Mouse (Mus musculus): ENCODE results near the gene Pygm. TPM values are rescaled to one million over a fixed set of nuclear protein-coding genes. Genes with fewer than 3 reads are reported as not detected.
A peak's percentile ranks its signal among the peaks of the same experiment; 100 is the strongest.

Pygm gene
- polyA plus RNA-seq (2012), result 0.08 and 0.14 TPM in 2 replicates

GRCm38 (mm10) chr19:6384128-6384527 is at the start of gene Pygm:
Gene Pygm, plus strand, starts transcription at chr19:6384399.
- H3K4me3 ChIP-seq (replicated peaks), result no peak within 1 kb of the TSS
- H3K4me1 ChIP-seq (ENCODE audit: control insufficient read depth), result no peaks in the 10 kb centered on the region; the same call in 1 of the 2 replicates
- peaks cover 5% of the 10 kb centered on the region for H3K27me3 ChIP-seq (ENCODE audit: control insufficient read depth)
- H3K36me3 ChIP-seq (ENCODE audit: control insufficient read depth), result peaks cover 16% of the 10 kb centered on the region
- H3K9me3 ChIP-seq (ENCODE audit: control insufficient read depth, low read length), result no peaks in the 10 kb centered on the region
- TF ChIP-seq TAL1 (IDR thresholded peaks at IDR 0.05; ENCODE audit: low read length) (no peak), GATA1 (IDR thresholded peaks at IDR 0.05; ENCODE audit: low read length) (no peak)

- Histone ChIP-seq H3K36me3 (ENCODE audit: control insufficient read depth) (peaks cover 35% of the 10 kb centered on the region), H3K27me3 (ENCODE audit: control insufficient read depth) (no peaks in the 10 kb centered on the region), H3K4me3 (replicated peaks) (peak within 1 kb of the TSS; percentile 80), H3K4me1 (ENCODE audit: control insufficient read depth) (peaks cover 61% of the 10 kb centered on the region), H3K9me3 (ENCODE audit: control insufficient read depth, low read length) (no peaks in the 10 kb centered on the region)
- no peak for TF ChIP-seq TAL1 (IDR thresholded peaks at IDR 0.05; ENCODE audit: low read length)
- TF ChIP-seq GATA1 (IDR thresholded peaks at IDR 0.05; ENCODE audit: low read length), result no peak
Measured at GRCm38 (mm10) chr19:6334673-6335457, 49.3 kb upstream of the Pygm start, which contains the start of gene Men1. Gene Men1, plus strand, starts transcription at chr19:6334979.

- peaks cover 66% of the 10 kb centered on the region for H3K4me1 ChIP-seq (ENCODE audit: control insufficient read depth)
Measured at GRCm38 (mm10) chr19:6335458-6335827, 48.8 kb upstream of the Pygm start.

GRCm38 (mm10) chr19:6336920-6337319 is 47.3 kb upstream of the Pygm start:
- Histone ChIP-seq H3K9me3 (ENCODE audit: control insufficient read depth, low read length) (no peaks in the 10 kb centered on the region), H3K36me3 (ENCODE audit: control insufficient read depth) (peaks cover 40% of the 10 kb centered on the region), H3K4me1 (ENCODE audit: control insufficient read depth) (peaks cover 68% of the 10 kb centered on the region), H3K27me3 (ENCODE audit: control insufficient read depth) (peaks cover 4% of the 10 kb centered on the region; the same call in 1 of the 2 replicates), H3K4me3 (replicated peaks) (peak overlapping the region; percentile 80)
- no peak for TF ChIP-seq GATA1 (IDR thresholded peaks at IDR 0.05; ENCODE audit: low read length)
- TF ChIP-seq TAL1 (IDR thresholded peaks at IDR 0.05; ENCODE audit: low read length), result no peak

More at GRCm38 (mm10) chr19:6335458-6335827, 48.8 kb upstream of the Pygm start:
- H3K27me3 ChIP-seq (ENCODE audit: control insufficient read depth), result no peaks in the 10 kb centered on the region
- no peaks in the 10 kb centered on the region for H3K9me3 ChIP-seq (ENCODE audit: control insufficient read depth, low read length)
- TF ChIP-seq TAL1 (IDR thresholded peaks at IDR 0.05; ENCODE audit: low read length) (no peak), GATA1 (IDR thresholded peaks at IDR 0.05; ENCODE audit: low read length) (no peak)
- peaks cover 40% of the 10 kb centered on the region for H3K36me3 ChIP-seq (ENCODE audit: control insufficient read depth)
- peak overlapping the region; percentile 80 for H3K4me3 ChIP-seq (replicated peaks)

GRCm38 (mm10) chr19:6338171-6338570 is 46.0 kb upstream of the Pygm start:
- Histone ChIP-seq H3K4me3 (replicated peaks) (no peak overlapping the region), H3K36me3 (ENCODE audit: control insufficient read depth) (peaks cover 44% of the 10 kb centered on the region), H3K27me3 (ENCODE audit: control insufficient read depth) (peaks cover 4% of the 10 kb centered on the region; the same call in 1 of the 2 replicates), H3K4me1 (ENCODE audit: control insufficient read depth) (peaks cover 78% of the 10 kb centered on the region), H3K9me3 (ENCODE audit: control insufficient read depth, low read length) (no peaks in the 10 kb centered on the region)
- TF ChIP-seq GATA1 (IDR thresholded peaks at IDR 0.05; ENCODE audit: low read length), result no peak
- no peak for TF ChIP-seq TAL1 (IDR thresholded peaks at IDR 0.05; ENCODE audit: low read length)

- Histone ChIP-seq H3K9me3 (ENCODE audit: control insufficient read depth, low read length) (no peaks in the 10 kb centered on the region), H3K36me3 (ENCODE audit: control insufficient read depth) (peaks cover 48% of the 10 kb centered on the region), H3K4me3 (replicated peaks) (no peak overlapping the region), H3K27me3 (ENCODE audit: control insufficient read depth) (peaks cover 4% of the 10 kb centered on the region; the same call in 1 of the 2 replicates), H3K4me1 (ENCODE audit: control insufficient read depth) (peaks cover 80% of the 10 kb centered on the region)
- no peak for TF ChIP-seq GATA1 (IDR thresholded peaks at IDR 0.05; ENCODE audit: low read length)
- TF ChIP-seq TAL1 (IDR thresholded peaks at IDR 0.05; ENCODE audit: low read length), result no peak
Measured at GRCm38 (mm10) chr19:6338716-6339115, 45.5 kb upstream of the Pygm start.

GRCm38 (mm10) chr19:6339191-6339590 is 45.0 kb upstream of the Pygm start:
- H3K4me1 ChIP-seq (ENCODE audit: control insufficient read depth), result peaks cover 79% of the 10 kb centered on the region
- TF ChIP-seq TAL1 (IDR thresholded peaks at IDR 0.05; ENCODE audit: low read length) (no peak), GATA1 (IDR thresholded peaks at IDR 0.05; ENCODE audit: low read length) (no peak)
- peaks cover 4% of the 10 kb centered on the region; the same call in 1 of the 2 replicates for H3K27me3 ChIP-seq (ENCODE audit: control insufficient read depth)
- no peak overlapping the region for H3K4me3 ChIP-seq (replicated peaks)
- H3K36me3 ChIP-seq (ENCODE audit: control insufficient read depth), result peaks cover 53% of the 10 kb centered on the region
- no peaks in the 10 kb centered on the region for H3K9me3 ChIP-seq (ENCODE audit: control insufficient read depth, low read length)

- TF ChIP-seq TAL1 (IDR thresholded peaks at IDR 0.05; ENCODE audit: low read length) (no peak), GATA1 (IDR thresholded peaks at IDR 0.05; ENCODE audit: low read length) (no peak)
- Histone ChIP-seq H3K36me3 (ENCODE audit: control insufficient read depth) (peaks cover 56% of the 10 kb centered on the region), H3K27me3 (ENCODE audit: control insufficient read depth) (peaks cover 4% of the 10 kb centered on the region; the same call in 1 of the 2 replicates), H3K4me1 (ENCODE audit: control insufficient read depth) (peaks cover 73% of the 10 kb centered on the region), H3K9me3 (ENCODE audit: control insufficient read depth, low read length) (no peaks in the 10 kb centered on the region), H3K4me3 (replicated peaks) (peak overlapping the region; percentile 80)
Measured at GRCm38 (mm10) chr19:6339890-6340504, 44.2 kb upstream of the Pygm start.
